Mouse (Mus musculus) lung, postnatal 25 days (tissue): ENCODE data around the gene Srxn1.

Experiments
- DNase-seq: peaks from one replicate; pipeline ENCODE4 v3.0.0; 2022; ENCODE audit warnings: low spot score

The Srxn1 gene

GRCm38 (mm10) chr2:152089581-152089980 is 15.7 kb upstream of the Srxn1 start:
- DNase-seq: no peak

- DNase-seq: no peak
Measured at GRCm38 (mm10) chr2:152090486-152090885, 14.8 kb upstream of the Srxn1 start.

- DNase-seq: no peak
Measured at GRCm38 (mm10) chr2:152091342-152092056, 13.8 kb upstream of the Srxn1 start.

- no peak for DNase-seq
Measured at GRCm38 (mm10) chr2:152092927-152093326, 12.4 kb upstream of the Srxn1 start.

GRCm38 (mm10) chr2:152093356-152093792 is 11.9 kb upstream of the Srxn1 start:
- DNase-seq: no peak

GRCm38 (mm10) chr2:152094856-152095545 is 10.3 kb upstream of the Srxn1 start:
- DNase-seq: no peak

GRCm38 (mm10) chr2:152096922-152097321 is 8.4 kb upstream of the Srxn1 start:
- DNase-seq: no peak

- no peak for DNase-seq
Measured at GRCm38 (mm10) chr2:152097916-152098315, 7.4 kb upstream of the Srxn1 start.

- no peak for DNase-seq
Measured at GRCm38 (mm10) chr2:152099538-152099937, 5.8 kb upstream of the Srxn1 start.

- no peak for DNase-seq
Measured at GRCm38 (mm10) chr2:152101761-152102160, 3.6 kb upstream of the Srxn1 start.

GRCm38 (mm10) chr2:152102369-152102768 is 2.9 kb upstream of the Srxn1 start:
- no peak for DNase-seq

GRCm38 (mm10) chr2:152104711-152105317 is 502 bp upstream of the Srxn1 start:
- peak; percentile 2 for DNase-seq

GRCm38 (mm10) chr2:152106225-152106595 is 894 bp downstream of the Srxn1 start:
- DNase-seq: no peak

- DNase-seq: no peak
Measured at GRCm38 (mm10) chr2:152106597-152106996, 1.3 kb downstream of the Srxn1 start.

- no peak for DNase-seq
Measured at GRCm38 (mm10) chr2:152108702-152109101, 3.4 kb downstream of the Srxn1 start.

GRCm38 (mm10) chr2:152109386-152109785 is 4.1 kb downstream of the Srxn1 start:
- no peak for DNase-seq

- no peak for DNase-seq
Measured at GRCm38 (mm10) chr2:152111311-152111710, 6.0 kb downstream of the Srxn1 start.

GRCm38 (mm10) chr2:152111920-152112319 is 6.6 kb downstream of the Srxn1 start:
- DNase-seq: peak; percentile 87

- DNase-seq: no peak
Measured at GRCm38 (mm10) chr2:152112490-152112889, 7.2 kb downstream of the Srxn1 start.

- DNase-seq: no peak
Measured at GRCm38 (mm10) chr2:152112970-152113369, 7.7 kb downstream of the Srxn1 start.

- DNase-seq: no peak
Measured at GRCm38 (mm10) chr2:152114057-152114975, 9.0 kb downstream of the Srxn1 start.

- no peak for DNase-seq
Measured at GRCm38 (mm10) chr2:152117694-152118093, 12.4 kb downstream of the Srxn1 start.
